Mouse (Mus musculus): ENCODE results near the gene Kif24. TPM values are rescaled to one million over a fixed set of nuclear protein-coding genes. Genes with fewer than 3 reads are reported as not detected.
A peak's percentile ranks its signal among the peaks of the same experiment; 100 is the strongest.

Gene Kif24
- polyA plus RNA-seq, 1 experiment from 2014 or later = 8.7 TPM

- no peaks in the 10 kb centered on the region for H3K9me3 ChIP-seq (replicated peaks; ENCODE audit: control insufficient read depth, low read length)
- ATAC-seq (replicated peaks; ENCODE audit: insufficient number of reproducible peaks, low FRiP score, low TSS enrichment, low read depth) (no peak), DNase-seq (ENCODE audit: low spot score) (no peak)
- no peak overlapping the region for H3K9ac ChIP-seq (replicated peaks; ENCODE audit: low read length)
- no peaks in the 10 kb centered on the region for H3K4me1 ChIP-seq (ENCODE audit: control insufficient read depth, insufficient read depth, low read length)
- no peaks in the 10 kb centered on the region for H3K27me3 ChIP-seq (ENCODE audit: control insufficient read depth, insufficient read depth, low read length)
- H3K27ac ChIP-seq (replicated peaks; ENCODE audit: low read depth, low read length) = no peak overlapping the region
- 77% methylated on average over 9 of the region's 9 CpGs for WGBS
- H3K4me3 ChIP-seq (ENCODE audit: low read depth, low read length) = no peak overlapping the region
- H3K4me2 ChIP-seq (ENCODE audit: low read depth, low read length) = no peak overlapping the region
- H3K36me3 ChIP-seq (replicated peaks; ENCODE audit: control insufficient read depth, insufficient read depth, low read depth, low read length) = no peaks in the 10 kb centered on the region
Measured at GRCm38 (mm10) chr4:41394651-41395050, 70.0 kb downstream of the Kif24 start.

GRCm38 (mm10) chr4:41391015-41391414 is 73.7 kb downstream of the Kif24 start:
- Histone ChIP-seq H3K9me3 (replicated peaks; ENCODE audit: control insufficient read depth, low read length) (no peaks in the 10 kb centered on the region), H3K4me2 (ENCODE audit: low read depth, low read length) (no peak overlapping the region), H3K36me3 (replicated peaks; ENCODE audit: control insufficient read depth, insufficient read depth, low read depth, low read length) (no peaks in the 10 kb centered on the region), H3K4me1 (ENCODE audit: control insufficient read depth, insufficient read depth, low read length) (no peaks in the 10 kb centered on the region), H3K27me3 (ENCODE audit: control insufficient read depth, insufficient read depth, low read length) (no peaks in the 10 kb centered on the region), H3K4me3 (ENCODE audit: low read depth, low read length) (no peak overlapping the region), H3K9ac (replicated peaks; ENCODE audit: low read length) (no peak overlapping the region), H3K27ac (replicated peaks; ENCODE audit: low read depth, low read length) (no peak overlapping the region)
- ATAC-seq (replicated peaks; ENCODE audit: insufficient number of reproducible peaks, low FRiP score, low TSS enrichment, low read depth) = no peak
- 88% methylated on average over 2 of the region's 2 CpGs for WGBS
- no peak for DNase-seq (ENCODE audit: low spot score)

- H3K27me3 ChIP-seq (ENCODE audit: control insufficient read depth, insufficient read depth, low read length) = no peaks in the 10 kb centered on the region
- no peak overlapping the region for H3K4me3 ChIP-seq (ENCODE audit: low read depth, low read length)
- no peak overlapping the region for H3K4me2 ChIP-seq (ENCODE audit: low read depth, low read length)
- ATAC-seq (replicated peaks; ENCODE audit: insufficient number of reproducible peaks, low FRiP score, low TSS enrichment, low read depth) = no peak
- H3K4me1 ChIP-seq (ENCODE audit: control insufficient read depth, insufficient read depth, low read length) = no peaks in the 10 kb centered on the region
- 22% methylated on average over 3 of the region's 3 CpGs for WGBS
- H3K36me3 ChIP-seq (replicated peaks; ENCODE audit: control insufficient read depth, insufficient read depth, low read depth, low read length) = no peaks in the 10 kb centered on the region
- no peak overlapping the region for H3K27ac ChIP-seq (replicated peaks; ENCODE audit: low read depth, low read length)
- H3K9ac ChIP-seq (replicated peaks; ENCODE audit: low read length) = no peak overlapping the region
- DNase-seq (ENCODE audit: low spot score) = peak; percentile 89
- H3K9me3 ChIP-seq (replicated peaks; ENCODE audit: control insufficient read depth, low read length) = no peaks in the 10 kb centered on the region
Measured at GRCm38 (mm10) chr4:41390122-41390521, 74.6 kb downstream of the Kif24 start.

- 91% methylated on average over 5 of the region's 5 CpGs for WGBS
- no peak overlapping the region for H3K4me3 ChIP-seq (ENCODE audit: low read depth, low read length)
- no peaks in the 10 kb centered on the region for H3K9me3 ChIP-seq (replicated peaks; ENCODE audit: control insufficient read depth, low read length)
- H3K27me3 ChIP-seq (ENCODE audit: control insufficient read depth, insufficient read depth, low read length) = no peaks in the 10 kb centered on the region
- H3K4me1 ChIP-seq (ENCODE audit: control insufficient read depth, insufficient read depth, low read length) = no peaks in the 10 kb centered on the region
- H3K9ac ChIP-seq (replicated peaks; ENCODE audit: low read length) = no peak overlapping the region
- no peak for DNase-seq (ENCODE audit: low spot score)
- no peak for ATAC-seq (replicated peaks; ENCODE audit: insufficient number of reproducible peaks, low FRiP score, low TSS enrichment, low read depth)
- H3K27ac ChIP-seq (replicated peaks; ENCODE audit: low read depth, low read length) = no peak overlapping the region
- H3K36me3 ChIP-seq (replicated peaks; ENCODE audit: control insufficient read depth, insufficient read depth, low read depth, low read length) = no peaks in the 10 kb centered on the region
- H3K4me2 ChIP-seq (ENCODE audit: low read depth, low read length) = no peak overlapping the region
Measured at GRCm38 (mm10) chr4:41389240-41389639, 75.4 kb downstream of the Kif24 start.

GRCm38 (mm10) chr4:41388616-41389015 is 76.1 kb downstream of the Kif24 start:
- Histone ChIP-seq H3K4me1 (ENCODE audit: control insufficient read depth, insufficient read depth, low read length) (no peaks in the 10 kb centered on the region), H3K4me3 (ENCODE audit: low read depth, low read length) (no peak overlapping the region), H3K4me2 (ENCODE audit: low read depth, low read length) (no peak overlapping the region), H3K27me3 (ENCODE audit: control insufficient read depth, insufficient read depth, low read length) (no peaks in the 10 kb centered on the region), H3K27ac (replicated peaks; ENCODE audit: low read depth, low read length) (no peak overlapping the region), H3K36me3 (replicated peaks; ENCODE audit: control insufficient read depth, insufficient read depth, low read depth, low read length) (no peaks in the 10 kb centered on the region), H3K9me3 (replicated peaks; ENCODE audit: control insufficient read depth, low read length) (no peaks in the 10 kb centered on the region), H3K9ac (replicated peaks; ENCODE audit: low read length) (no peak overlapping the region)
- DNase-seq (ENCODE audit: low spot score) (no peak), ATAC-seq (replicated peaks; ENCODE audit: insufficient number of reproducible peaks, low FRiP score, low TSS enrichment, low read depth) (no peak)
- 84% methylated on average over 5 of the region's 5 CpGs for WGBS

- H3K36me3 ChIP-seq (replicated peaks; ENCODE audit: control insufficient read depth, insufficient read depth, low read depth, low read length) = peaks cover 4% of the 10 kb centered on the region; the same call in 1 of the 2 replicates
- no peak overlapping the region for H3K9ac ChIP-seq (replicated peaks; ENCODE audit: low read length)
- ATAC-seq (replicated peaks; ENCODE audit: insufficient number of reproducible peaks, low FRiP score, low TSS enrichment, low read depth) = no peak
- no peak overlapping the region for H3K27ac ChIP-seq (replicated peaks; ENCODE audit: low read depth, low read length)
- no peaks in the 10 kb centered on the region for H3K9me3 ChIP-seq (replicated peaks; ENCODE audit: control insufficient read depth, low read length)
- DNase-seq (ENCODE audit: low spot score) = no peak
- no peaks in the 10 kb centered on the region for H3K27me3 ChIP-seq (ENCODE audit: control insufficient read depth, insufficient read depth, low read length)
- no peaks in the 10 kb centered on the region for H3K4me1 ChIP-seq (ENCODE audit: control insufficient read depth, insufficient read depth, low read length)
- WGBS = 80% methylated on average over 7 of the region's 7 CpGs
- no peak overlapping the region for H3K4me2 ChIP-seq (ENCODE audit: low read depth, low read length)
- no peak overlapping the region for H3K4me3 ChIP-seq (ENCODE audit: low read depth, low read length)
Measured at GRCm38 (mm10) chr4:41387755-41388469, 76.8 kb downstream of the Kif24 start.

- 85% methylated on average over 1 of the region's 1 CpGs for WGBS
- no peaks in the 10 kb centered on the region for H3K4me1 ChIP-seq (ENCODE audit: control insufficient read depth, insufficient read depth, low read length)
- H3K27me3 ChIP-seq (ENCODE audit: control insufficient read depth, insufficient read depth, low read length) = no peaks in the 10 kb centered on the region
- H3K9me3 ChIP-seq (replicated peaks; ENCODE audit: control insufficient read depth, low read length) = no peaks in the 10 kb centered on the region
- ATAC-seq (replicated peaks; ENCODE audit: insufficient number of reproducible peaks, low FRiP score, low TSS enrichment, low read depth) = no peak
- no peak overlapping the region for H3K27ac ChIP-seq (replicated peaks; ENCODE audit: low read depth, low read length)
- H3K4me2 ChIP-seq (ENCODE audit: low read depth, low read length) = no peak overlapping the region
- peaks cover 4% of the 10 kb centered on the region; the same call in 1 of the 2 replicates for H3K36me3 ChIP-seq (replicated peaks; ENCODE audit: control insufficient read depth, insufficient read depth, low read depth, low read length)
- no peak overlapping the region for H3K9ac ChIP-seq (replicated peaks; ENCODE audit: low read length)
- DNase-seq (ENCODE audit: low spot score) = no peak
- no peak overlapping the region for H3K4me3 ChIP-seq (ENCODE audit: low read depth, low read length)
Measured at GRCm38 (mm10) chr4:41386412-41386975, 78.2 kb downstream of the Kif24 start.

- Histone ChIP-seq H3K27me3 (ENCODE audit: control insufficient read depth, insufficient read depth, low read length) (no peaks in the 10 kb centered on the region), H3K36me3 (replicated peaks; ENCODE audit: control insufficient read depth, insufficient read depth, low read depth, low read length) (peaks cover 6% of the 10 kb centered on the region; the same call in 1 of the 2 replicates), H3K27ac (replicated peaks; ENCODE audit: low read depth, low read length) (no peak overlapping the region), H3K4me1 (ENCODE audit: control insufficient read depth, insufficient read depth, low read length) (no peaks in the 10 kb centered on the region), H3K9ac (replicated peaks; ENCODE audit: low read length) (no peak overlapping the region), H3K9me3 (replicated peaks; ENCODE audit: control insufficient read depth, low read length) (no peaks in the 10 kb centered on the region), H3K4me3 (ENCODE audit: low read depth, low read length) (no peak overlapping the region), H3K4me2 (ENCODE audit: low read depth, low read length) (no peak overlapping the region)
- no peak for DNase-seq (ENCODE audit: low spot score)
- 94% methylated on average over 5 of the region's 5 CpGs for WGBS
- ATAC-seq (replicated peaks; ENCODE audit: insufficient number of reproducible peaks, low FRiP score, low TSS enrichment, low read depth) = no peak
Measured at GRCm38 (mm10) chr4:41381213-41381950, 83.3 kb downstream of the Kif24 start.

All from embryonic facial prominence, embryonic 11.5 days (tissue).